1 mouse cellular context compared by ENCODE assay signal in genomic region chr17:24896241-24896992, GRCm38 (mm10).
TF ChIP-seq lines count a peak whose summit lies in the region.

Gene Nme3, plus strand, starts transcription at chr17:24896500.

TF ChIP-seq in MEL, 35 proteins besides CTCF, POLR2A, EP300 and RAD21 (continued from another document):
- TF ChIP-seq TBP (IDR thresholded peaks at IDR 0.05; ENCODE audit: low read depth, low read length) (0 out of 2 replicates have a peak, but pooled peaks have one; percentile 33), POLR2AphosphoS5 (IDR thresholded peaks at IDR 0.05; ENCODE audit: borderline replicate concordance, low read depth, low read length) (no peak), RCOR1 (IDR thresholded peaks at IDR 0.05; ENCODE audit: low read depth, low read length) (no peak), MXI1 (IDR thresholded peaks at IDR 0.05; ENCODE audit: low read depth, low read length) (no peak), NELFE (IDR thresholded peaks at IDR 0.05; ENCODE audit: low read depth, low read length) (peak; percentile 50; the same call in 1 of the 2 replicates)
